Mouse (Mus musculus): ENCODE data around the gene Rin1. TPM values are rescaled to one million over a fixed set of nuclear protein-coding genes. Genes with fewer than 3 reads are reported as not detected.

Gene Rin1
- total RNA-seq, 2 experiments from 2014 or later: 70.3 to 88.1 TPM

DNA sequence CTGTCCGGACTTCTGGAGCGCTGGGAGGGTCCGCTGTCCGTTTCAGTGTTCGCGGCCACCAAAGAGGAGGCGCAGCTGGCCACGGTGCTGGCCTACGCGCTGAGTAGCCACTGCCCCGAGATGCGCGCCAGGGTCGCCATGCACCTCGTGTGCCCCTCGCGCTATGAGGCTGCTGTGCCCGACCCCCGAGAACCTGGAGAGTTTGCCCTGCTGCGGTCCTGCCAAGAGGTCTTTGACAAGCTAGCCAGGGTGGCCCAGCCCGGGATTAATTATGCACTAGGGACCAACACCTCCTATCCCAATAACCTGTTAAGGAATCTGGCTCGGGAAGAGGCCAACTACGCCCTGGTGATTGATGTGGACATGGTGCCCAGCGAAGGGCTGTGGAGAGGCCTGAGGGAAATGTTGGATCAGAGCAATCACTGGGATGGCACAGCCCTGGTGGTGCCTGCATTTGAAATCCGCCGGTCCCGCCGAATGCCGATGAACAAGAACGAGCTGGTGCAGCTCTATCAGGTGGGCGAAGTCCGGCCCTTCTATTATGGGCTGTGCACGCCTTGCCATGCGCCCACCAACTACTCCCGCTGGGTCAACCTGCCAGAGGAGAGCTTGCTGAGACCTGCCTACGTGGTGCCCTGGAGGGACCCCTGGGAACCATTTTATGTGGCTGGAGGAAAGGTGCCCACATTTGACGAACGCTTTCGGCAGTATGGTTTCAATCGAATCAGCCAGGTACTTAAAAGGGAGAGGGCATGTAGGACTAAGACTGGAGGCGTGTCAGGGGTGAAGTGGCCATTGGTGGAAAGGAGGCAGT, 10.8 kb upstream of the Rin1 start:
- intact Hi-C loops (cut with DNase I): no loop called here

DNA sequence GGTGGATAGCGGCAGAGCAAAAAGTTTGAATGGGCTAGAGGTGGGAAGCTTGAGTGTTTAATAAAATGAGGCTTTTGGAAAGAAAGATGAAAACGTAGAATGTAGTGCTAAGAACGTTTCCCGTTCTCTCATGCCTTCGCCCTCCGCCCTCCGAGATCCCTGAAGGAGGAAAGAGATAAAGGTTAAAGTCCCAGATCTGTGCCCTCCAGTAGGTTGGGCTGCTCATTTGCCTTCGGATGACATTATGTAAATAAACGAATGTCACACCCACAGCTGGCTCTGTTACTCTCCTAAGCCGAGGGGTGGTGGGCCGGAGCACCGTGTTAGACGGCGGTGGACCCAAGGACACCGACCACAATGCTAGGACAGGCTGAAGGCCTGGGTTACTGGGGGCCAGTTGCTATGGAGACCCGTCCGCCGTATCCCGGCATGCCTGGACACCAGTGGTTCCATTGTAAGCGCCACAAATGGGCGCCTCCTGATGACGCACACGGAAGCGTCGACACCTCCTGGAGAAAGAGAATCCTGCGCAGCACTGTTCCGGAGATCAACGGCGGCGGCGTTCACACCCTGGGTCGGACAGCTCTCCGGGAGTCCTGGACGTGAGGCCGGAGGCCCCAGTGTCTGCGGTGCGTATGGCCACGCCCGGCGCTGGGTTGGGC, 9.3 kb upstream of the Rin1 start, which contains the start of gene Brms1:
Gene Brms1 (plus strand): TSS at position 493 of the 662 bp plus-strand sequence.
- intact Hi-C loops (cut with DNase I): no loop called here
- DNase-seq (ENCODE audit: low spot score in 2 of 2): peak; percentile 92 to 94

More for the DNA sequence above, 10.8 kb upstream of the Rin1 start:
- peak; percentile 41 to 46 for DNase-seq (ENCODE audit: low spot score in 2 of 2)

GRCm38 (mm10) chr19:5041588-5041987, 8.7 kb upstream of the Rin1 start:
- intact Hi-C loops (cut with DNase I): no loop called here
- no peak for DNase-seq (ENCODE audit: low spot score in 2 of 2)

DNA sequence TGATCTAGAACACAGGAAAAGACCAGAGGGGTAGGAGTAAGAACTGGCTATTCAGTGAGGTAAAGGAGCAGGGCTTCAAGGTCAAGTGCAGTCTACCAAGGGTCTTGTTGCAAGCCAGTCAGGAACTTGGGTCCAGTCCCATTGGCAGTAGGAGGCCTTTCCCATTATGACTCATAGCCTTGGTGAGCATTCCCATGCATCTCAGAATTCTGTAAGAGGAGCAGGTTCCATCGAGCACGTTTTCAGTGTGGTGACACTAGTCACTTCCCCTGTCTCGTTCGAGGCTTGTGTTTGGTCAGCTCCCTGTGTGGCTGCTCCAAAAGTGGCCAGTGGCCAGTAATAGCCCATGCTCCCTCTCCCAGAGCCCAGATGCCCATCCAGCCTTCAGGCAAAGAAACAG, 4.8 kb upstream of the Rin1 start:
- intact Hi-C loops (cut with DNase I): no loop called here
- DNase-seq (ENCODE audit: low spot score in 2 of 2): peak in 1 of 2 experiments; percentile 24

- peak; percentile 80 to 85 for DNase-seq (ENCODE audit: low spot score in 2 of 2)
- intact Hi-C loops (cut with DNase I): no loop called here
Observed at GRCm38 (mm10) chr19:5048138-5049056, 1.9 kb upstream of the Rin1 start.

DNA sequence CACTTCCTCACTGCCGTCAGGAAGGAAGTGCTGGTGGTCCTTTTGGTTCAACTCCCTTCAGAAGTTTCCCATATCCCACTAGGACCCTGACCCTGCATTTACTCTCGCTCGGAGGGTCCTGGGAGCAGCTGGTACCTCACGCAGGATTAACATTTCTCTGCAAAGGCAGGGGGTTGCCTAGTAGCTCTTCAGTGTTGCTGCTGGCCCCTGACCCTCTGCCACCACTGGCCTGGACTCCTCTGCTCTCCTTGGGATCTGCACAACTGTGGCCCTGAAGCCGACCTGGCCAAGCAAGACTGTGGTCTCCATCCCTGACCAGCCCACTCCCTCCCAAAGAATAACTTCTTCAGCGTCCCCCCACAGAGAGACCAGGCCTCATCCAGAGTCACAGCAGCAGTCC, 956 bp upstream of the Rin1 start:
- no peak for DNase-seq (ENCODE audit: low spot score in 2 of 2)
- intact Hi-C loops (cut with DNase I): no loop called here

- peak; percentile 47 to 49 for DNase-seq (ENCODE audit: low spot score in 2 of 2)
- intact Hi-C loops (cut with DNase I): no loop called here
Observed at GRCm38 (mm10) chr19:5051031-5051430, 750 bp downstream of the Rin1 start.

- intact Hi-C loops (cut with DNase I): no loop called here
- DNase-seq (ENCODE audit: low spot score in 2 of 2): peak; percentile 17 to 43
Observed at GRCm38 (mm10) chr19:5051515-5051914, 1.2 kb downstream of the Rin1 start.

GRCm38 (mm10) chr19:5052166-5052822, 2.0 kb downstream of the Rin1 start:
- peak; percentile 74 to 80 for DNase-seq (ENCODE audit: low spot score in 2 of 2)
- intact Hi-C loops (cut with DNase I): no loop called here

DNA sequence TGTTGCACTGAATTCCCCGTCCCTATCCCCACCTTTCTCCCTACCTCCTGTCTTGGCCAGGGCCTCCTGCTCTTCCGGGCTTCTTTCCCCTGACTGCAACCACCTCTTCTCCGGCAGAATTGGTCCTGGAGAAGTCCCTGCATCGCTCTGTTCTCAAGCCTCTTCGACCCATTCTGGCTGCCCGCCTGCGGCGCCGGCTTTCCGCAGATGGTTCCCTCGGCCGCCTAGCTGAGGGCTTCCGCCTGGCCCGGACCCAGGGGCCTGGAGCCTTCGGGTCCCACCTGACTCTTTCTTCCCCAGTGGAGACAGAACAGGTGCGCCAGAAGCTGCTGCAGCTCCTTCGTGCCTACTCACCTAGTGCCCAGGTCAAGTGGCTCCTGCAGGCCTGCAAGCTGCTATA, 2.6 kb downstream of the Rin1 start:
- intact Hi-C loops (cut with DNase I): no loop called here
- no peak for DNase-seq (ENCODE audit: low spot score in 2 of 2)

GRCm38 (mm10) chr19:5053909-5054308, 3.6 kb downstream of the Rin1 start:
- DNase-seq (ENCODE audit: low spot score in 2 of 2): peak; percentile 48 to 61
- intact Hi-C loops (cut with DNase I): no loop called here

GRCm38 (mm10) chr19:5056251-5056650, 6.0 kb downstream of the Rin1 start:
- intact Hi-C loops (cut with DNase I): loop anchor here (2.0 kb wide), 1 partner anchor 17 kb away; no protein-coding TSS in a partner anchor
- DNase-seq (ENCODE audit: low spot score in 2 of 2): peak in 1 of 2 experiments; percentile 29

GRCm38 (mm10) chr19:5057876-5058775, 7.8 kb downstream of the Rin1 start:
- intact Hi-C loops (cut with DNase I): loop anchor here (2.0 kb wide), 1 partner anchor 15 kb away; no protein-coding TSS in a partner anchor
- no peak for DNase-seq (ENCODE audit: low spot score in 2 of 2)

- DNase-seq (ENCODE audit: low spot score in 2 of 2): peak in 1 of 2 experiments; percentile 24
- intact Hi-C loops (cut with DNase I): no loop called here
Observed at GRCm38 (mm10) chr19:5058801-5059771, 8.8 kb downstream of the Rin1 start.

- intact Hi-C loops (cut with DNase I): no loop called here
- no peak for DNase-seq (ENCODE audit: low spot score in 2 of 2)
Observed at GRCm38 (mm10) chr19:5060365-5061330, 10.4 kb downstream of the Rin1 start.

GRCm38 (mm10) chr19:5062041-5062440, 11.8 kb downstream of the Rin1 start:
- intact Hi-C loops (cut with DNase I): no loop called here
- DNase-seq (ENCODE audit: low spot score in 2 of 2): no peak

Data from left cerebral cortex, postnatal 36 days (tissue).